Mouse (Mus musculus): ENCODE measurements around the gene Hkdc1. TPM values are rescaled to one million over a fixed set of nuclear protein-coding genes. Genes with fewer than 3 reads are reported as not detected.

Hkdc1 gene
- polyA plus RNA-seq, 2 experiments, result 2.4 to 4.1 TPM

DNA sequence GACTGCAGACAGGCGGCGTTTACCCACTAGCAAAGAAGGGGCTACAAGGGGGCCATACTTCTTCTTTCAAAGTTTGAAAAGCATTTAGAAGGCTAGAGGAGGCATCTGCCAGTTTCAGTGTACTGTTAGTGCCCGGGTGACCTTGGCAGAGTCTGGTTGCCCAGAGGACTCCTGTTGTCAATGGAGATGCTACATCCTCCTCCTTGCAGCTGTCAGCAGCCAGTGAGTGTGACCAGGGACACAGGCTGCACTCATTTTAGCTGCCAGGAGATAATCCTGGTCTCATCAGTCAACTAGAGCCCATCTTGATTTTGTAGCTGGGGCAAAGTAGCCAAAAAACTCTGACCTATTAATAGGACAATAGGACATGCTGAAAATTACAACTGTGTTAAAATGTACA is 1.2 kb downstream of the Hkdc1 start:
- H3K4me1 ChIP-seq (replicated peaks; ENCODE audit: control insufficient read depth in 2 of 2, insufficient read depth in 2 of 2, low read length in 1 of 2), result peaks cover 0 to 4% of the 10 kb centered on the region in 2 experiments; a peak in 1 of 4 replicates
- H3K9me3 ChIP-seq (ENCODE audit: control insufficient read depth, low read length), result no peaks in the 10 kb centered on the region
- WGBS (ENCODE audit: insufficient replicate concordance), result 74% methylated on average over 3 of the region's 3 CpGs
- no peak for TF ChIP-seq EP300 (IDR thresholded peaks at IDR 0.05; ENCODE audit: low read depth)
- no peak for TF ChIP-seq CTCF (IDR thresholded peaks at IDR 0.05; ENCODE audit: low read depth)
- H3K36me3 ChIP-seq (replicated peaks; ENCODE audit: control insufficient read depth, insufficient read depth, low read depth), result no peaks in the 10 kb centered on the region
- DNase-seq (ENCODE audit: low read depth in 3 of 3, low spot score in 3 of 3) (no peak), ATAC-seq (ENCODE audit: insufficient read depth) (no peak)
- H3K9ac ChIP-seq (replicated peaks), result no peak overlapping the region
- H3K4me3 ChIP-seq (ENCODE audit: insufficient read depth in 1 of 2, low read depth in 2 of 2, low read length in 2 of 2), result peak overlapping the region in 1 of 2 experiments; percentile 4; a peak in 1 of 4 replicates
- no peak overlapping the region for H3K27ac ChIP-seq
- H3K4me2 ChIP-seq (ENCODE audit: low read depth), result peak overlapping the region; percentile 36
- no peaks in the 10 kb centered on the region for H3K27me3 ChIP-seq (ENCODE audit: control insufficient read depth, insufficient read depth, low read length)

DNA sequence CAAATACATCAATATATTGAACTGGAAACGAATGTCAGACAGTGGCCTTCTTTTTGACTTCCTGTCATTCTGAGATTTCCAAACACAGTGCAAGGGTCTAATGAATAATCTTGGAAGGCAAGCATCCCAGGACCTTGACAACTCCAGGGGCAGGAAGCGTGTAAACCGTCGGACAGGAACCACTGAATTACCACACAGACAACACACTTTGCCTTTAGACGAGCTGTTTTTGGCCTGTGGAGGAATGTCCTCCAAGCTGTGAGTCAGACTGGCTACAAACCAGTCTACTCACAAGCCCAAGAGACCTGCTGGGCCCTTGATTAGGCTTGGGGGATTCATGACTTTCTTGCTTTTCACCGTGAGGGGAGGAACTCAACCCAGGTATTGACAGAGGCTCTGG is 1.9 kb downstream of the Hkdc1 start:
- no peak overlapping the region for H3K27ac ChIP-seq
- peaks cover 0 to 4% of the 10 kb centered on the region in 2 experiments; a peak in 1 of 4 replicates for H3K4me1 ChIP-seq (replicated peaks; ENCODE audit: control insufficient read depth in 2 of 2, insufficient read depth in 2 of 2, low read length in 1 of 2)
- DNase-seq (ENCODE audit: low read depth in 3 of 3, low spot score in 3 of 3) (no peak), ATAC-seq (ENCODE audit: insufficient read depth) (no peak)
- WGBS (ENCODE audit: insufficient replicate concordance), result 35% methylated on average over 6 of the region's 6 CpGs
- H3K4me3 ChIP-seq (ENCODE audit: insufficient read depth in 1 of 2, low read depth in 2 of 2, low read length in 2 of 2), result no peak overlapping the region
- TF ChIP-seq CTCF (IDR thresholded peaks at IDR 0.05; ENCODE audit: low read depth) (no peak), EP300 (IDR thresholded peaks at IDR 0.05; ENCODE audit: low read depth) (no peak)
- H3K4me2 ChIP-seq (ENCODE audit: low read depth), result peak overlapping the region; percentile 36
- H3K9me3 ChIP-seq (ENCODE audit: control insufficient read depth, low read length), result no peaks in the 10 kb centered on the region
- H3K36me3 ChIP-seq (replicated peaks; ENCODE audit: control insufficient read depth, insufficient read depth, low read depth), result no peaks in the 10 kb centered on the region
- H3K9ac ChIP-seq (replicated peaks), result no peak overlapping the region
- H3K27me3 ChIP-seq (ENCODE audit: control insufficient read depth, insufficient read depth, low read length), result no peaks in the 10 kb centered on the region

DNA sequence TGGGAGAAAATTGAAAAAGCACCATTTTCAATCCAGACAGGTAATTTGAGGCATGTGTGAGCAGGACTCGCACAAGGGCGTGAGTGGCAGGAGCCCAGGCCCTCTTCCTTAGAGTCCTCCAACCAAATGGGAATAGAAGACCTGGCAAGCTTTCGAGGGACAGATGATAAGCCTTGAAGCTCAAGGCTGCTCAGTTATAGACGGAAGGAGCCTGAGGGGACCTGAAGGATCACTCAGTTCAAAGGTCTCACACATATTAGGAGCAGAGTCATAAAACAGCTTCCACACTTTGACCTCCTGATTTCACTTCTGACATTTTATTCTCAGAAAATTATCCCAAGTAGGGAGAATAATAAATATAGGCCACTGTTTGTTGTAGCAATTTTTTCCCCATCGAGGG is 2.9 kb downstream of the Hkdc1 start:
- Histone ChIP-seq H3K27ac (no peak overlapping the region), H3K4me2 (ENCODE audit: low read depth) (no peak overlapping the region), H3K4me1 (replicated peaks; ENCODE audit: control insufficient read depth in 2 of 2, insufficient read depth in 2 of 2, low read length in 1 of 2) (peaks cover 0 to 3% of the 10 kb centered on the region in 2 experiments; a peak in 1 of 4 replicates), H3K9me3 (ENCODE audit: control insufficient read depth, low read length) (no peaks in the 10 kb centered on the region), H3K9ac (replicated peaks) (no peak overlapping the region), H3K36me3 (replicated peaks; ENCODE audit: control insufficient read depth, insufficient read depth, low read depth) (no peaks in the 10 kb centered on the region), H3K27me3 (ENCODE audit: control insufficient read depth, insufficient read depth, low read length) (no peaks in the 10 kb centered on the region), H3K4me3 (ENCODE audit: insufficient read depth in 1 of 2, low read depth in 2 of 2, low read length in 2 of 2) (no peak overlapping the region)
- DNase-seq (ENCODE audit: low read depth in 3 of 3, low spot score in 3 of 3) (no peak), ATAC-seq (ENCODE audit: insufficient read depth) (no peak)
- no peak for TF ChIP-seq CTCF (IDR thresholded peaks at IDR 0.05; ENCODE audit: low read depth)
- TF ChIP-seq EP300 (IDR thresholded peaks at IDR 0.05; ENCODE audit: low read depth), result no peak
- WGBS (ENCODE audit: insufficient replicate concordance), result 74% methylated on average over 5 of the region's 5 CpGs

GRCm38 (mm10) chr10:62418831-62419356 is 3.4 kb downstream of the Hkdc1 start:
- TF ChIP-seq EP300 (IDR thresholded peaks at IDR 0.05; ENCODE audit: low read depth), result no peak
- no peak for TF ChIP-seq CTCF (IDR thresholded peaks at IDR 0.05; ENCODE audit: low read depth)
- H3K9ac ChIP-seq (replicated peaks), result no peak overlapping the region
- ATAC-seq (ENCODE audit: insufficient read depth), result no peak
- no peak for DNase-seq (ENCODE audit: low read depth in 3 of 3, low spot score in 3 of 3)
- no peak overlapping the region for H3K27ac ChIP-seq
- no peaks in the 10 kb centered on the region for H3K9me3 ChIP-seq (ENCODE audit: control insufficient read depth, low read length)
- H3K36me3 ChIP-seq (replicated peaks; ENCODE audit: control insufficient read depth, insufficient read depth, low read depth), result no peaks in the 10 kb centered on the region
- peaks cover 0 to 4% of the 10 kb centered on the region in 2 experiments; a peak in 1 of 4 replicates for H3K4me1 ChIP-seq (replicated peaks; ENCODE audit: control insufficient read depth in 2 of 2, insufficient read depth in 2 of 2, low read length in 1 of 2)
- no peak overlapping the region for H3K4me3 ChIP-seq (ENCODE audit: insufficient read depth in 1 of 2, low read depth in 2 of 2, low read length in 2 of 2)
- WGBS (ENCODE audit: insufficient replicate concordance), result 74% methylated on average over 7 of the region's 7 CpGs
- H3K4me2 ChIP-seq (ENCODE audit: low read depth), result no peak overlapping the region
- H3K27me3 ChIP-seq (ENCODE audit: control insufficient read depth, insufficient read depth, low read length), result no peaks in the 10 kb centered on the region

DNA sequence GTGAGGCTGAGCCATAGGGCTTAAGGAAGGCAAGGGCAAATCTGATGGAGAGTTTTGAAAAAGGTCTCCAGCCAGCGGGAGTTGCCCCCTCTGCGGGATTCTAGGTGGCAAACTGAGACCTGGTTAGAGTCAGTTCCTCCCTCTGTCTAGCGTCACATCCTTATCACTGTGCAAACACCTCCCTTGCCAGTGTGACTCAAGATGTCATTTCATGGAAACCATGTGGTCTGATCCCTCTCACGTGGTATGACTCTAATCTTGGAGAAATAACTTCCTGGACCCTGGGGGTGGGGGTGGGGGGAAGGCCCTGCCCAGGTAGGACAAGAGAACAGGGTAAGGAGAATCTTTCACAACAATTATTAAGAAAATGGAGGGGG is 8.7 kb downstream of the Hkdc1 start:
- Histone ChIP-seq H3K27me3 (ENCODE audit: control insufficient read depth, insufficient read depth, low read length) (no peaks in the 10 kb centered on the region), H3K36me3 (replicated peaks; ENCODE audit: control insufficient read depth, insufficient read depth, low read depth) (no peaks in the 10 kb centered on the region), H3K4me1 (replicated peaks; ENCODE audit: control insufficient read depth in 2 of 2, insufficient read depth in 2 of 2, low read length in 1 of 2) (peaks cover 4 to 14% of the 10 kb centered on the region in 2 experiments), H3K4me2 (ENCODE audit: low read depth) (no peak overlapping the region), H3K4me3 (ENCODE audit: insufficient read depth in 1 of 2, low read depth in 2 of 2, low read length in 2 of 2) (no peak overlapping the region), H3K9me3 (ENCODE audit: control insufficient read depth, low read length) (no peaks in the 10 kb centered on the region), H3K9ac (replicated peaks) (no peak overlapping the region), H3K27ac (no peak overlapping the region)
- TF ChIP-seq EP300 (IDR thresholded peaks at IDR 0.05; ENCODE audit: low read depth), result no peak
- peak in 1 of 3 experiments; percentile 23 for DNase-seq (ENCODE audit: low read depth in 3 of 3, low spot score in 3 of 3)
- 4% methylated on average over 4 of the region's 4 CpGs for WGBS (ENCODE audit: insufficient replicate concordance)
- ATAC-seq (ENCODE audit: insufficient read depth), result peak; percentile 59; the same call in 1 of the 2 replicates
